Mouse (Mus musculus) E14TG2a.4 (cell line): ENCODE measurements around the gene Astn1.
A peak's percentile ranks its signal among the peaks of the same experiment; 100 is the strongest.

Source experiments
- H3K27me3 ChIP-seq: 2 replicates; pipeline ENCODE4 v1.6.1; 2014; ENCODE audit warnings: low read length, control low read depth; ENCODE audit not compliant: insufficient read depth
- H3K36me3 ChIP-seq: 2 replicates; pipeline ENCODE4 v1.6.1; 2014; ENCODE audit warnings: low read length, control low read depth; ENCODE audit not compliant: insufficient read depth
- H3K4me1 ChIP-seq: replicated peaks from 2 replicates; pipeline ENCODE4 v1.6.1; 2014; ENCODE audit warnings: low read depth, low read length, control low read depth
- H3K4me3 ChIP-seq: replicated peaks from 2 replicates; pipeline ENCODE4 v1.5.1; 2014; ENCODE audit warnings: mild to moderate bottlenecking, low read length
- H3K9me3 ChIP-seq: 2 replicates; pipeline ENCODE4 v1.6.1; 2014; ENCODE audit warnings: low read length, control low read depth
- CTCF ChIP-seq: conservative IDR thresholded peaks from 2 replicates; pipeline ENCODE4 v1.5.1; 2014; ENCODE audit warnings: low read length
- NANOG ChIP-seq: IDR thresholded peaks from 2 replicates; pipeline ENCODE4 v1.6.1; 2014; ENCODE audit warnings: borderline replicate concordance, low read length, mixed read lengths
- POU5F1 ChIP-seq: IDR thresholded peaks from 2 replicates; pipeline ENCODE4 v1.6.1; 2014; ENCODE audit warnings: low read length, borderline replicate concordance

Gene Astn1

GRCm38 (mm10) chr1:158493289-158493688, 131.2 kb downstream of the Astn1 start:
- H3K4me1 ChIP-seq: no peaks in the 10 kb centered on the region
- no peaks in the 10 kb centered on the region for H3K36me3 ChIP-seq

GRCm38 (mm10) chr1:158500140-158500539, 138.1 kb downstream of the Astn1 start:
- Histone ChIP-seq H3K4me3 (no peak overlapping the region), H3K36me3 (no peaks in the 10 kb centered on the region), H3K9me3 (no peaks in the 10 kb centered on the region), H3K4me1 (no peaks in the 10 kb centered on the region), H3K27me3 (no peaks in the 10 kb centered on the region)
- no peak for TF ChIP-seq POU5F1
- TF ChIP-seq CTCF: no peak
- no peak for TF ChIP-seq NANOG

More at GRCm38 (mm10) chr1:158493289-158493688, 131.2 kb downstream of the Astn1 start:
- Histone ChIP-seq H3K27me3 (no peaks in the 10 kb centered on the region), H3K4me3 (no peak overlapping the region), H3K9me3 (no peaks in the 10 kb centered on the region)
- TF ChIP-seq NANOG (no peak), POU5F1 (no peak), CTCF (no peak)

DNA sequence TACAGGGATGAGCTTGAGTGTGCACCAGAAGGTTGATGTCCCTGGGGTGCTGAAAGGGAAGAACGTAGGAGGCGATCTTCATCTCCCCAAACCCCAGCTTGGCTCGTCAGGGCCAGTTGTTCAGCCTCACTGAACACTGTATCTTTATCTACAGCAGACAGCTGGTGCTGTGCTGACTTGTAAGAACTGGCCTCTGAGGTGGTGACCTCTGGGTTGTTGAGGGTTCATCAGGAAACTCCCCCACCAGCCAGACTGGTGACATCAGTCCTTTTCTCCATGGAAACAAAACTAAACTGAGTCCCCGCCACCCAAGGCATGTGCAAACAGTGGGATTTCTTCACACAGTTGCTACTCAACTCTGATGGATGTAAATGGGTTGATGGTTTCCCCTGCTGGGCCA, 138.9 kb downstream of the Astn1 start:
- Histone ChIP-seq H3K36me3 (no peaks in the 10 kb centered on the region), H3K9me3 (no peaks in the 10 kb centered on the region), H3K27me3 (no peaks in the 10 kb centered on the region), H3K4me3 (no peak overlapping the region), H3K4me1 (no peaks in the 10 kb centered on the region)
- TF ChIP-seq POU5F1: no peak
- peak; percentile 47; the same call in 1 of the 2 replicates for TF ChIP-seq NANOG

DNA sequence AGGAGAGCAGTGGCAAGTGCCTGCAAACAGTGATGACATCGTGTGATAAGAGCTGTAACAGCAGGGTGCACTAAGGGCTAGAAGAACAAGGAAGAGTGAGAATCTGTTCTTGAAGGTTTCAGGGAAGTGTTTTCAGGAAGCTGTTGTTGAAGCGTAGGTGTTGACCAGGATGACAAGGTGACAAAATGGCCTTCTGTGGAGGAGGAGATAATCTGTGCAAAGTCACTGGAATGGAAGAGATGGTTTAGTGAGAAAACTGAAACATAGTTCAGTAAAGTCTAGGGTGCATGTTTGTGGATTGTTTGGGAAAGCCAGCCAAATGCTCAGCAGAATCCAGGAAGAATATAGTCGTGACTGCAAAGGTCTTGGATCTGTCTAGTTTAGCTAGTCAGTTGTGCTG, 145.5 kb downstream of the Astn1 start:
- H3K4me1 ChIP-seq: no peaks in the 10 kb centered on the region
- no peaks in the 10 kb centered on the region for H3K27me3 ChIP-seq
- H3K36me3 ChIP-seq: no peaks in the 10 kb centered on the region
- H3K9me3 ChIP-seq: no peaks in the 10 kb centered on the region
- H3K4me3 ChIP-seq: no peak overlapping the region
- TF ChIP-seq POU5F1 (no peak), CTCF (no peak), NANOG (no peak)

- Histone ChIP-seq H3K27me3 (no peaks in the 10 kb centered on the region), H3K4me1 (no peaks in the 10 kb centered on the region), H3K9me3 (no peaks in the 10 kb centered on the region), H3K4me3 (no peak overlapping the region), H3K36me3 (no peaks in the 10 kb centered on the region)
- TF ChIP-seq POU5F1 (no peak), NANOG (no peak), CTCF (no peak)
These were observed 147.2 kb downstream of the Astn1 start for GRCm38 (mm10) chr1:158509112-158509855.

DNA sequence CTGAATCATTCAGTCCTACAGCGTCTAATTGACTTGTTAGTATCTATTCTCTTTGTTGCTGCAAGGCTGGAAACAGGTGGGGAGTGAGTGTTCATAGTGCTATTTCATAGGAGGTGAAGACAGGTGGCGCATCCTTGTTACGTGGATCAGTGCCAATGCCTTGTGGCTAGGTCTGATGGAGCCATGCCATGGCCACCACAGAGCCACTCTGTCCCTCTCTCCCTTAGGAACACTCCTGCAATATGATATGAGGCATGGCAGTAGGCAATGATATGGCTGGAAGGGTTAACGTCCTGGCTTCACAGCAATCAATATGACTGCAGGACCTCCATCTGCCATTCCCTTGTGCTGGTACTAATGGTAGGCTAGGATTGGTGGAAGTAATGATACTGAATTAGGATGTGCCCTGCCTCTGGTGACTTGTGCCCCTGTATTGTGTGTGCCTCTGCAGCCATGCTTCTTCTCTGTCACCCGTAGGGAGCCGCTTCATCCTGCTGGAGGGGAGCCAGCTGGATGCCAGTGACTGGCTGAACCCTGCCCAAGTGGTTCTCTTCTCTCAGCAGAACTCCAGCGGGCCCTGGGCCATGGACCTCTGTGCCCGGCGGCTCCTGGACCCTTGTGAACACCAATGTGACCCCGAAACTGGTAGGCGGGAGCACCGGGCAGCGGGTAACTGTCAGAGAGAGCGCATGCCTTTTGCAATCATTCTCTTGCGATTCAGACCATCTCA, 148.6 kb downstream of the Astn1 start:
- no peaks in the 10 kb centered on the region for H3K36me3 ChIP-seq
- H3K27me3 ChIP-seq: no peaks in the 10 kb centered on the region
- TF ChIP-seq POU5F1: no peak
- H3K4me1 ChIP-seq: no peaks in the 10 kb centered on the region
- H3K9me3 ChIP-seq: no peaks in the 10 kb centered on the region
- peak overlapping the region; percentile 46; the same call in 1 of the 2 replicates for H3K4me3 ChIP-seq

DNA sequence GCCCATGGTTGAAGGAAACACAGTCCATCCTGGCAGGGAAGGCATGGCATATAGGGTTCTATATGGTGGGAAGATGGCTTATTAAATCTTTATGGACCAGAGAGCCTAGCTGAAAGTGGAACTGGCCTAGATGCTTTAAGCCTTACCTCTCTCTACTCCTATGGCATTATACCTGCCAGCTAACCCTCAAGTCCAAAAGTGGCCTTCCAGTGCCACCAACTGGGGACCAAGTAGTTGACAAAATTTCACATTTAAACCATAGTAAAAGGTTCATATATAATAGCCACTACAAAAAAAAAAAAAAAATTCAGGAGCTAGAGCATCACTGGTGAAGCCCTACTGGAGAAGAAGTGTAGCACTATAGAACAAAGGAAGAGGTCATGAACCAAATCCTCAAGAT, 150.0 kb downstream of the Astn1 start:
- TF ChIP-seq CTCF (no peak), POU5F1 (no peak), NANOG (no peak)
- H3K36me3 ChIP-seq: no peaks in the 10 kb centered on the region
- H3K27me3 ChIP-seq: no peaks in the 10 kb centered on the region
- no peaks in the 10 kb centered on the region for H3K4me1 ChIP-seq
- no peaks in the 10 kb centered on the region for H3K9me3 ChIP-seq
- H3K4me3 ChIP-seq: no peak overlapping the region

DNA sequence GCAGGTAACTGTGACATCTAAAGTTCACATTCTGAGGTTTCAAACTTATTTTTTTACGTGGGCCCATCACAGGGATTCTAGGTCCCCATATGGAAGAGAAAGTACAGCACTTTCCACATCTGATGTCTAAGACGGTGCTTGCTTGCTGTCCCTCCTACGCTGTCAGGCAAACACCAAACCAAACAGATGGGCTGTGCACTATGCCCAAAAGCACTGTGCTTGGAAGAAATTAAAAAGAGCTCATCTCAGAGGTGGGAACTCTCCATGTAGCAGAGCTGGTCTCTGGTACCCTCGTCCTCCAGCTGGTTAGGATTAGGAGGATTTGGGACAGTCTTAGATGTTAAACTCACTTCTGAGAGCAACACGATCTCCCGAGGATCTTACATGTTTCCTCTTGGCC, 150.6 kb downstream of the Astn1 start:
- no peak for TF ChIP-seq NANOG
- TF ChIP-seq POU5F1: no peak
- no peak for TF ChIP-seq CTCF
- no peaks in the 10 kb centered on the region for H3K4me1 ChIP-seq
- no peaks in the 10 kb centered on the region for H3K9me3 ChIP-seq

GRCm38 (mm10) chr1:158513572-158513971, 151.5 kb downstream of the Astn1 start:
- no peaks in the 10 kb centered on the region for H3K36me3 ChIP-seq
- no peaks in the 10 kb centered on the region for H3K27me3 ChIP-seq
- H3K9me3 ChIP-seq: no peaks in the 10 kb centered on the region
- TF ChIP-seq NANOG (no peak), CTCF (no peak), POU5F1 (no peak)
- no peaks in the 10 kb centered on the region for H3K4me1 ChIP-seq
- no peak overlapping the region for H3K4me3 ChIP-seq

More for the DNA sequence above, 150.6 kb downstream of the Astn1 start:
- Histone ChIP-seq H3K36me3 (no peaks in the 10 kb centered on the region), H3K4me3 (no peak overlapping the region), H3K27me3 (no peaks in the 10 kb centered on the region)
